Mouse (Mus musculus) left cerebral cortex, postnatal 14 days (tissue): ENCODE results near the gene Synj2. TPM values are rescaled to one million over a fixed set of nuclear protein-coding genes. Genes with fewer than 3 reads are reported as not detected.

Experiments used
- DNase-seq, 2 experiments: peaks; one replicate each; pipeline ENCODE4 v3.0.0; 2021 to 2022; ENCODE audit warnings: low spot score in 2 of 2, mixed read lengths in 1 of 2
- intact Hi-C: fragments of 180-260 bp; cut with DNase I; formaldehyde crosslinking; loops from one replicate; pipeline ENCODE4 v1.15.1; 2025
- total RNA-seq, 2 experiments: library from RNA; stranded (reverse); gene quantifications; 2 replicates each; pipeline ENCODE4 v1.2.3; 2021

Gene Synj2
- total RNA-seq, 2 experiments from 2014 or later: 60.1 to 64.4 TPM

GRCm38 (mm10) chr17:5993581-5994260 lies 52.6 kb downstream of the Synj2 start:
- DNase-seq: no peak
- intact Hi-C loops: no loop called here

DNA sequence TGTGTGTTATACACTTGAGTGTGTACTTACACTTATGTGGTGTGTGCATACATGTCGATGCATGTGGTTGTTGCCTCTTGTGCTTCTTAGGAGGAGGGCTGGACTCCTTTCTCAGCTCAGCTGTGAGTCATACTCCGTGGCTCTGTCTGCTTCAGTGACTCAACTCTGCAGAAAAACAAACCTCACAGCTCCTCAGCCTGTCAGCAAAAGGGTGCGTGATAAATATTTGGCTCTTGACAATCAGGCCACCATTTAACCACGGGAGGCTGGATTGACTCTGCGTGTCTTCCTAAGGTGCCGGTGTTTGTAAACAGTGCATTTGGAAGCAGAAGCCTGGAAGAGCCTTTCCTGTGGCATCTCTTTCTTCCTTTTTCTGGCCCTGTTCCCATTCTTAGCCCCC lies 53.5 kb downstream of the Synj2 start:
- peak in 1 of 2 experiments; percentile 55 for DNase-seq
- intact Hi-C loops: no loop called here

DNA sequence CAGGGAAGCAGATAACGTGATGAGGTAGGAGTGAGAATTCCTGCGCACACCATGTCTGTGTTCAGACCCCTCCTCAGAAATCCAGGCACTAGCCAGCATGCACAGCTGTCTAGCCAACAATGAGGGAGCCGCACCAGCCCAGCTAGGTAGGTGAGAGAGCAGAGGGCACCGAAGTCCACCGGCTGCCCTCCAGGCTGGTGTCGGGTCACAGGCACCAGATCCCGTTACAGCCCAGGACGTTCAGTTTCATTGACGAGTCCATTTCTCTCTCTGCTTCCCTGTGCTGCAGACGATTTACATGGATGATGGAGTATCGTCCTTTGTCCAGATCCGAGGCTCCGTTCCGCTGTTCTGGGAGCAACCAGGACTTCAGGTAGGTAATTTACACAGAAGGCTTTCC lies 55.5 kb downstream of the Synj2 start:
- intact Hi-C loops: no loop called here
- no peak for DNase-seq

GRCm38 (mm10) chr17:5997380-5998234 lies 56.5 kb downstream of the Synj2 start:
- intact Hi-C loops: no loop called here
- DNase-seq: peak in 1 of 2 experiments; percentile 43

DNA sequence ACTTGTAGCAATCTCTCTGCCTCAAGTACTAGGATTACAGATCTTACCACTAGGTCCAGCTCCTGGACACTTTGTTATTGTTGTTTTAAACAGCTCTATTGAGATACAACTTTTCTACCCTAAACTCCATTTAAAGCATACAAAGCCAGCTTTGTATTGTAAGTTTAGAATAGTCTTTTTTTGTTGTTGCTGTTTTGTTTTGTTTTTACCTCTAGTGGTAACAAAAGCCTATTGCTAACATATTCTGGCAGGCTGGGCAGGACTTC lies 57.1 kb downstream of the Synj2 start:
- intact Hi-C loops: no loop called here
- no peak for DNase-seq

DNA sequence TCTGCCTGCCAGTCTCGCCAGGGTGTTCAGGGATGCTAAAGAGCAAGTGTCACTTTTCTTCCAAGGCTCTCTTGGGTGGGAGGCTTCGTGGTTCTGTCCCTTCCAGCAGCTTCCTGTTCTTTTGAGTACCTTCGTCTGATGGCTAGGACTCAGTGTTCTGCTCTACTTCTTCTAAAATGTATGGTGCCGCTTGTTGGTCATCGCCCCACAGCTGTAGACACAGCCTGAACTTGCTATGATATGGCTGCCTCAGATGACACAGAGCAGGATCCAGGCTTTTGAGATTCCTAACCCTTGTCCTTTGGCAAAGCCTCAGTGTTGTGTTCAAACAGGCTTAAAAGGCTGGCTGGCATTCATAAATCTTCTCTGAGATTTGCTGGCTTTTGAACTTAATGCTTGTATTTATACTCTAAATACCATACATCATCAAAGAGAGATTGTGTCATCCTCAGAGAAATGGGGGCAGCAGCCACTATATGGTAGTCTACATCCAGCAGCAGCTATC lies 58.0 kb downstream of the Synj2 start:
- intact Hi-C loops: no loop called here
- no peak for DNase-seq

GRCm38 (mm10) chr17:6000864-6001319 lies 59.8 kb downstream of the Synj2 start:
- intact Hi-C loops: no loop called here
- DNase-seq: no peak

GRCm38 (mm10) chr17:6001389-6001788 lies 60.3 kb downstream of the Synj2 start:
- intact Hi-C loops: no loop called here

DNA sequence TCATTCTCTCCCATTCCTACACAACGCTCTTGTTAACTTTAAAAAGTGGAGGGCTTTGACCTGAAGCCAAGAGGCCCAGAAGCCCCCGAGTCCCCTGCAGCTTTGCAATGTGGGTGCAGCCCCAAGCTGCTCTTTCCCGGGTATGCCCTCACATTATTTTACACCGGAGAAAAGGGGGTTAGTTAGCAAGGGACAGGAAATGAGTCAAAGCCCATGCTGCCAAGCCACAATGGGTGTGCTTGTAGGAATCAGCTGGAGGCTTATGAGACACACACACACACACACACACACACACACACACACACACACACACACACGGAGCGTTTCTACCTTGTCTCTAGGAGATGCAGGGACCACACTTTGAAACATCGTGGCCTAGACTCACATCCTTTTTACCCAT lies 60.8 kb downstream of the Synj2 start:
- intact Hi-C loops: no loop called here
- no peak for DNase-seq

More at GRCm38 (mm10) chr17:6001389-6001788, 60.3 kb downstream of the Synj2 start:
- no peak for DNase-seq

GRCm38 (mm10) chr17:6002563-6002962 lies 61.5 kb downstream of the Synj2 start:
- intact Hi-C loops: no loop called here
- no peak for DNase-seq

DNA sequence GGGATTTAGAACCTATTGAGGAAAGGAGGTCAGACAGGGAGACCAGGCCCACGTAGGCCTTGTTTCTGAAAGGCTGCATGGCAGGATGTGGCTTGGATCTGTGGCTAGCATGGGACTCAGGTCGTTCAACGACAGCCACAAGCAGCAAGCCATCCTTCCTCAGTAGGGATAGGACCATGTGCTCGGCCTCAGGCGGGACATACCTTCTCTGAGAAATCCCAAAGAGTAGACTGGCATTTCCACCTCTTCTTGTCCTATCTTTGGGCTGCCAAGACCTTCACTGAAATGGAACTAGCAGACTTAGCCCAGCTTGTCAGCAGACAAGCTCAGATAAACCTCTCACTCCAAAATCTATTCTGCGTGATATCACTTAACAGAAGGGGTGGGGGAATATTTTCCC lies 62.6 kb downstream of the Synj2 start:
- intact Hi-C loops: loop anchor here (2.0 kb wide), 1 partner anchor 27 kb away; no protein-coding TSS in a partner anchor
- no peak for DNase-seq

DNA sequence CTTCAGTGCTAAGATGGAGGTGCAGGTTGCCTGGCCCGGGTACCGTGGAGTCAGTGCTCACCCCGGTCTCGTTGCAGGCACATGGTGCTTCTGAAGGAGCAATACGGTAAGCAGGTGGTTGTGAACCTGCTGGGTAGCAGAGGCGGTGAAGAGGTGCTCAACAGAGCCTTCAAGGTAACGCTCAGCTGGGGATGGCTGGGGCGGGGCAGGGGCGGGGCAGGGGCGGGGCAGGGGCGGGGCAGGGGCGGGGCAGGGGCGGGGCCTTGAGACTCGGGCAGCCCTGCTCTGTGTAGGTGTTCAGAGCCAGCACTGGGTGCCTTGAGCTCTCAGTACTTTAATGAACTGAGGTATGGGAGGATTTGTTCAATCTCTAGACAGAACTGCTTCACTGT lies 64.2 kb downstream of the Synj2 start:
- intact Hi-C loops: loop anchor here (2.0 kb wide), 1 partner anchor 28 kb away; no protein-coding TSS in a partner anchor
- DNase-seq: no peak

- peak; percentile 78 to 91 for DNase-seq
- intact Hi-C loops: loop anchor here (2.0 kb wide), 1 partner anchor 29 kb away; no protein-coding TSS in a partner anchor
These were observed 64.8 kb downstream of the Synj2 start for GRCm38 (mm10) chr17:6005638-6006471.

- DNase-seq: no peak
- intact Hi-C loops: no loop called here
These were observed 66.2 kb downstream of the Synj2 start for GRCm38 (mm10) chr17:6007101-6007780.

GRCm38 (mm10) chr17:6007902-6008301 lies 66.8 kb downstream of the Synj2 start:
- DNase-seq: no peak
- intact Hi-C loops: no loop called here

DNA sequence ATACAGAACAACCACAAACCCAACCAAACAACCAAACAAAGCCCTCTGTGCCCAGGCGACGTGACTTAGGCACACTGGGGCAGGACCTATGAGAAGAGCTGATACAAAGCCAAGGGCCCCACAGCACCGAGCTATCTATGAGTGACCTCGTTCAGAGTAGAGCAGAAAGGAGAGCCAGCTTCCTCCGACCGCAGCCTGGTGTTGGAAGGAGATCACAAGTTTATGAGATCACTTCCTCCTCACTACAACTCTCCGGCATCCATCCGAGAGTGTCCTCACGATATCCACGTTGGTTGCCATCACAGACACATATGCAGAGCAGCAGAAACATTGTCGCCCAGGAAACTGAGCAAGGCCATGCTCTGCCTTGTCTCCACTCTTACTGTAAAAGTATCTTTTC lies 67.5 kb downstream of the Synj2 start:
- intact Hi-C loops: no loop called here

DNA sequence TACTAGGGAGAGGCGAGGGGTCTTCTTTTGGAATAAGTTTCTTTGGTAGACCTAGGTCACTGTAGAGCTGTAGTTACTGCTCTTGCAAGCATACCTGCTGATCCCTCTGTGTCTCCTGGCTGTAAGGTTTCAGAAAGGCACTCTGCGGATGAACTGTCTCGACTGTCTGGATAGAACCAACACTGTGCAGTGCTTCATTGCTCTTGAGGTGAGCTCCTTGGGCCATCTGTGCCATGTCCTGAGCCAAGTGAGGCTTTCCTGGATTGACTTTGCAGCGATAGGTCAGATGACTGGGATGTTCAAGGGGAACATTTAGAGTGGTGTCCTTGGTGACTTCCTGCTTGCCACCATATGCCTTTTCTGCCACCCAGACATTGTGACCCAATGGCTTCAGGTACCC lies 68.5 kb downstream of the Synj2 start:
- no peak for DNase-seq
- intact Hi-C loops: loop anchor here (10.0 kb wide), 1 partner anchor 215 kb away; no protein-coding TSS in a partner anchor

More for the DNA sequence above, 67.5 kb downstream of the Synj2 start:
- DNase-seq: no peak

- intact Hi-C loops: loop anchor here (10.0 kb wide), 1 partner anchor 218 kb away; no protein-coding TSS in a partner anchor
- DNase-seq: no peak
These were observed 72.0 kb downstream of the Synj2 start for GRCm38 (mm10) chr17:6013079-6013478.

GRCm38 (mm10) chr17:6014985-6015384 lies 73.9 kb downstream of the Synj2 start:
- intact Hi-C loops: loop anchor here (10.0 kb wide), 1 partner anchor 220 kb away; no protein-coding TSS in a partner anchor
- DNase-seq: no peak
